Mouse (Mus musculus): ENCODE measurements at regions not wholly inside any gene's neighbourhood (a gene's known extent, or its start where the extent isn't known, plus 50 kb on each side); places are given as distances from the start of the nearest gene placed in this dataset.

DNA sequence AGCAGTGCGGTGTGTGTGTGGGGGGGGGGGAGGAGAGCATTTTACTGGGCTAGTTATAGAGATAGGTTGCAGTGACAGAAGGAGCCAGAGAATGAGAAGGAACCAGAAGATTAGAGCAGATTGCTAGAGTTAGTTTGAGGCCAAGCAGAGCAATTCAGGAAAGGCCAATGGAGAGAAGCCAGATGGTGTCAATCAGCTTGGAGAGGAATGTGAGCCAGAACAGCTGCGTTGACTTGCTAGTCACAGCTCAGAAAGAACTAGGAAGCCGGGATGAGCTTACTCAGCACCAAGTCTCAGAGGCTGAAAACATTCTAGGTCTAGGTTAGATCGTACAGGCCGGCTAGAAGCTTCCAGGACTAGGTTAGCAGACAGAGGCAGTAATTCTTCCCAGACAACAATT, 140.6 kb downstream of the Sp3 start:
- Histone ChIP-seq H3K4me1 (ENCODE audit: control insufficient read depth, insufficient read depth, low read length) (no peaks in the 10 kb centered on the region), H3K9ac (ENCODE audit: low read depth, poor library complexity, severe bottlenecking) (no peak overlapping the region), H3K36me3 (ENCODE audit: control insufficient read depth, insufficient read depth, low read length, poor library complexity, severe bottlenecking) (no peaks in the 10 kb centered on the region), H3K27ac (ENCODE audit: insufficient read depth, low read length) (no peak overlapping the region), H3K9me3 (replicated peaks; ENCODE audit: control insufficient read depth, insufficient read depth, low read length, poor library complexity, severe bottlenecking) (peaks cover 11% of the 10 kb centered on the region), H3K27me3 (ENCODE audit: control insufficient read depth, insufficient read depth, low read length, poor library complexity, severe bottlenecking) (no peaks in the 10 kb centered on the region), H3K4me3 (ENCODE audit: low read depth, low read length) (no peak overlapping the region)
- TF ChIP-seq EP300 (IDR thresholded peaks at IDR 0.05; ENCODE audit: insufficient read depth, low read depth, low read length) (no peak), POLR2A (IDR thresholded peaks at IDR 0.05; ENCODE audit: insufficient read depth, low read length) (no peak), CTCF (IDR thresholded peaks at IDR 0.05; ENCODE audit: low read depth, low read length) (no peak)

- Histone ChIP-seq H3K9me3 (replicated peaks; ENCODE audit: control insufficient read depth, insufficient read depth, low read length, poor library complexity, severe bottlenecking) (peaks cover 11% of the 10 kb centered on the region), H3K9ac (ENCODE audit: low read depth, poor library complexity, severe bottlenecking) (no peak overlapping the region), H3K27me3 (ENCODE audit: control insufficient read depth, insufficient read depth, low read length, poor library complexity, severe bottlenecking) (no peaks in the 10 kb centered on the region), H3K4me1 (ENCODE audit: control insufficient read depth, insufficient read depth, low read length) (no peaks in the 10 kb centered on the region), H3K4me3 (ENCODE audit: low read depth, low read length) (no peak overlapping the region), H3K36me3 (ENCODE audit: control insufficient read depth, insufficient read depth, low read length, poor library complexity, severe bottlenecking) (no peaks in the 10 kb centered on the region), H3K27ac (ENCODE audit: insufficient read depth, low read length) (no peak overlapping the region)
- TF ChIP-seq CTCF (IDR thresholded peaks at IDR 0.05; ENCODE audit: low read depth, low read length) (no peak), EP300 (IDR thresholded peaks at IDR 0.05; ENCODE audit: insufficient read depth, low read depth, low read length) (no peak), POLR2A (IDR thresholded peaks at IDR 0.05; ENCODE audit: insufficient read depth, low read length) (no peak)
These were observed 138.9 kb downstream of the Sp3 start for GRCm38 (mm10) chr2:72841367-72841766.

DNA sequence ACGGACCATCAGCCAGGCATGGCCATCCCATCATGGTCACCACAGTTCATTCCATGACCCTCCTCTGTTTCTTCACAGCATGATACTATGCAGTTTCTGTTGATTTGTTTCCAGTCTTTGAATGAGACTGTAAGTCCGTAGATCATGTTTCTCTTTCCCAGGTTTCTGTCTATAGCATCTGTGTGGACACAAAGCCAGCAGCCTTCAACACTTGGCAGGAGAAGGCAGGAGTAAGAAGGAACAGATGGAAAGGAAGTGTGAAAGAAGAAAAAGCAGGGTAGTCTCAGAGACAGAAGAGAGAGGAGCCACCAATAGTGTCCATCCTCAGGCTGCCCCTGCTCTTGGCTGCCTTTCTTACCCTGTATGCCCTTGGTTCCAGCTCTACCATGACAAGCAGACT, 136.6 kb downstream of the Sp3 start:
- H3K9ac ChIP-seq (ENCODE audit: low read depth, poor library complexity, severe bottlenecking) = no peak overlapping the region
- TF ChIP-seq CTCF (IDR thresholded peaks at IDR 0.05; ENCODE audit: low read depth, low read length) (no peak), EP300 (IDR thresholded peaks at IDR 0.05; ENCODE audit: insufficient read depth, low read depth, low read length) (no peak), POLR2A (IDR thresholded peaks at IDR 0.05; ENCODE audit: insufficient read depth, low read length) (no peak)
- peaks cover 11% of the 10 kb centered on the region for H3K9me3 ChIP-seq (replicated peaks; ENCODE audit: control insufficient read depth, insufficient read depth, low read length, poor library complexity, severe bottlenecking)
- no peaks in the 10 kb centered on the region for H3K36me3 ChIP-seq (ENCODE audit: control insufficient read depth, insufficient read depth, low read length, poor library complexity, severe bottlenecking)
- no peaks in the 10 kb centered on the region for H3K27me3 ChIP-seq (ENCODE audit: control insufficient read depth, insufficient read depth, low read length, poor library complexity, severe bottlenecking)
- H3K27ac ChIP-seq (ENCODE audit: insufficient read depth, low read length) = no peak overlapping the region
- H3K4me1 ChIP-seq (ENCODE audit: control insufficient read depth, insufficient read depth, low read length) = no peaks in the 10 kb centered on the region
- H3K4me3 ChIP-seq (ENCODE audit: low read depth, low read length) = no peak overlapping the region

GRCm38 (mm10) chr2:72849441-72850192, 130.6 kb downstream of the Sp3 start:
- H3K27me3 ChIP-seq (ENCODE audit: control insufficient read depth, insufficient read depth, low read length, poor library complexity, severe bottlenecking) = no peaks in the 10 kb centered on the region
- H3K4me1 ChIP-seq (ENCODE audit: control insufficient read depth, insufficient read depth, low read length) = no peaks in the 10 kb centered on the region
- no peak overlapping the region for H3K27ac ChIP-seq (ENCODE audit: insufficient read depth, low read length)
- no peak overlapping the region for H3K4me3 ChIP-seq (ENCODE audit: low read depth, low read length)
- no peaks in the 10 kb centered on the region for H3K9me3 ChIP-seq (replicated peaks; ENCODE audit: control insufficient read depth, insufficient read depth, low read length, poor library complexity, severe bottlenecking)
- no peak for TF ChIP-seq CTCF (IDR thresholded peaks at IDR 0.05; ENCODE audit: low read depth, low read length)
- H3K9ac ChIP-seq (ENCODE audit: low read depth, poor library complexity, severe bottlenecking) = no peak overlapping the region
- no peaks in the 10 kb centered on the region for H3K36me3 ChIP-seq (ENCODE audit: control insufficient read depth, insufficient read depth, low read length, poor library complexity, severe bottlenecking)

GRCm38 (mm10) chr2:72852509-72852908, 127.7 kb downstream of the Sp3 start:
- Histone ChIP-seq H3K9ac (ENCODE audit: low read depth, poor library complexity, severe bottlenecking) (no peak overlapping the region), H3K4me3 (ENCODE audit: low read depth, low read length) (no peak overlapping the region), H3K4me1 (ENCODE audit: control insufficient read depth, insufficient read depth, low read length) (no peaks in the 10 kb centered on the region), H3K27ac (ENCODE audit: insufficient read depth, low read length) (no peak overlapping the region), H3K27me3 (ENCODE audit: control insufficient read depth, insufficient read depth, low read length, poor library complexity, severe bottlenecking) (no peaks in the 10 kb centered on the region), H3K9me3 (replicated peaks; ENCODE audit: control insufficient read depth, insufficient read depth, low read length, poor library complexity, severe bottlenecking) (no peaks in the 10 kb centered on the region), H3K36me3 (ENCODE audit: control insufficient read depth, insufficient read depth, low read length, poor library complexity, severe bottlenecking) (no peaks in the 10 kb centered on the region)
- no peak for TF ChIP-seq CTCF (IDR thresholded peaks at IDR 0.05; ENCODE audit: low read depth, low read length)
- TF ChIP-seq POLR2A (IDR thresholded peaks at IDR 0.05; ENCODE audit: insufficient read depth, low read length) = no peak
- no peak for TF ChIP-seq EP300 (IDR thresholded peaks at IDR 0.05; ENCODE audit: insufficient read depth, low read depth, low read length)

DNA sequence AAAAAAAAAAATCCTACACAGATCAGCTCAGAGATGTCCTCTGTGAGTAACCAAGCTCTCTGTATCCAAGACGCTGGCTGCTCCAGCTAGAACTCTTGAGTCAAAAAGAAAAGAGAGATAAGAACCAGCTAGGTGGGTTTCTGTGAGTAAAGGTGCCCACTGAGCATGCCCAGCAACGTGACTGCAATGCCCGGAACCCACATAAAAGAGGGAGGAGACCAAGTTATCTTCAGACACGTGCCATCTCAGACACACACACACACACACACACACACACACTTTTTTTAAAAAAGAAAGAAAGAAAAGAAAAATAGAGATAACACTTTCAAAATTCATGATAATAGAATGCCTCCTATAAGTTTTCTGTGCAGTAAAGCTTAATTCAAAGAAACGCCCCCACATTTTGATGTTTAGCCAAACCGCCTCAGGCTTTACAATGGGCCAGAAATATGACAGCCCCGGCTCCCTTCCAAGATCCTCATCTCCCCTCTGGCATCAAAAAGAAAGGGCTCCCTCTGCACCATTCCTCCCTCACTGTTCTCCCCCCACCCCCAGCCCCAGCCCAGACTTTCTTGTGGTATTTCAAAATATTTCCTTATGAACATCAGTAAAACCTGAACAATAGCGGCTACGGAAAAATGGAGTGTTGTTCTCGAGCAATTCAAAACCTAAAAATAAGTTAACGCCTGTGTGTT, 124.8 kb downstream of the Sp3 start:
- TF ChIP-seq CTCF (IDR thresholded peaks at IDR 0.05; ENCODE audit: low read depth, low read length) = no peak
- TF ChIP-seq EP300 (IDR thresholded peaks at IDR 0.05; ENCODE audit: insufficient read depth, low read depth, low read length) = no peak
- TF ChIP-seq POLR2A (IDR thresholded peaks at IDR 0.05; ENCODE audit: insufficient read depth, low read length) = no peak

More for the DNA sequence above, 124.8 kb downstream of the Sp3 start:
- no peaks in the 10 kb centered on the region for H3K4me1 ChIP-seq (ENCODE audit: control insufficient read depth, insufficient read depth, low read length)
- H3K27ac ChIP-seq (ENCODE audit: insufficient read depth, low read length) = no peak overlapping the region
- H3K27me3 ChIP-seq (ENCODE audit: control insufficient read depth, insufficient read depth, low read length, poor library complexity, severe bottlenecking) = no peaks in the 10 kb centered on the region
- H3K9me3 ChIP-seq (replicated peaks; ENCODE audit: control insufficient read depth, insufficient read depth, low read length, poor library complexity, severe bottlenecking) = no peaks in the 10 kb centered on the region
- no peaks in the 10 kb centered on the region for H3K36me3 ChIP-seq (ENCODE audit: control insufficient read depth, insufficient read depth, low read length, poor library complexity, severe bottlenecking)
- no peak overlapping the region for H3K9ac ChIP-seq (ENCODE audit: low read depth, poor library complexity, severe bottlenecking)
- H3K4me3 ChIP-seq (ENCODE audit: low read depth, low read length) = no peak overlapping the region
